Mouse (Mus musculus) liver, embryonic 12.5 days (tissue): ENCODE data around the gene Fignl1. TPM values are rescaled to one million over a fixed set of nuclear protein-coding genes. Genes with fewer than 3 reads are reported as not detected.

Experiments used
- ATAC-seq: fragments of 200-750 bp; cut with Nextera tagmentation; 2 replicates; pipeline ENCODE4 v1.8.0; 2017; ENCODE audit warnings: moderate number of reproducible peaks, mild to moderate bottlenecking, moderate library complexity
- H3K27ac ChIP-seq: fragments of 300-500 bp; sonication (generic); 2 replicates; pipeline ENCODE4 v1.5.1; 2016; ENCODE audit warnings: mild to moderate bottlenecking
- H3K27me3 ChIP-seq: fragments of 300-500 bp; sonication (generic); replicated peaks from 2 replicates; pipeline ENCODE4 v1.6.1; 2016; ENCODE audit warnings: mild to moderate bottlenecking, moderate library complexity
- H3K36me3 ChIP-seq: fragments of 300-500 bp; sonication (generic); 2 replicates; pipeline ENCODE4 v1.6.1; 2016; ENCODE audit warnings: mild to moderate bottlenecking, moderate library complexity
- H3K4me1 ChIP-seq: fragments of 300-500 bp; sonication (generic); 2 replicates; pipeline ENCODE4 v1.6.1; 2016
- H3K4me2 ChIP-seq: fragments of 300-500 bp; sonication (generic); 2 replicates; pipeline ENCODE4 v1.6.1; 2016; ENCODE audit warnings: mild to moderate bottlenecking, moderate library complexity
- H3K4me3 ChIP-seq: fragments of 300-500 bp; sonication (generic); 2 replicates; pipeline ENCODE4 v1.5.1; 2016; ENCODE audit warnings: mild to moderate bottlenecking, moderate library complexity
- H3K9ac ChIP-seq: fragments of 300-500 bp; sonication (generic); 2 replicates; pipeline ENCODE4 v1.6.1; 2016; ENCODE audit warnings: mild to moderate bottlenecking, moderate library complexity
- H3K9me3 ChIP-seq: fragments of 300-500 bp; sonication (generic); replicated peaks from 2 replicates; pipeline ENCODE4 v1.6.1; 2016; ENCODE audit warnings: mild to moderate bottlenecking, moderate library complexity
- WGBS: fragments of 180-500 bp; shearing (Covaris S2); methylation state at CpG from one replicate; pipeline ENCODE4 v1.1.7; 2016; ENCODE audit not compliant: insufficient replicate concordance; 5-methylcytosine and 5-hydroxymethylcytosine counted together
- polyA plus RNA-seq: library from polyadenylated mRNA; unstranded; fragments of >200 nt; fragmentation: Nextera tagmentation; extraction: Ambion mirVana; gene quantifications from 2 replicates; pipeline ENCODE4 v1.2.1, GENCODE M21; 2016

Gene Fignl1
- polyA plus RNA-seq, 1 experiment from 2014 or later: 126 TPM

DNA sequence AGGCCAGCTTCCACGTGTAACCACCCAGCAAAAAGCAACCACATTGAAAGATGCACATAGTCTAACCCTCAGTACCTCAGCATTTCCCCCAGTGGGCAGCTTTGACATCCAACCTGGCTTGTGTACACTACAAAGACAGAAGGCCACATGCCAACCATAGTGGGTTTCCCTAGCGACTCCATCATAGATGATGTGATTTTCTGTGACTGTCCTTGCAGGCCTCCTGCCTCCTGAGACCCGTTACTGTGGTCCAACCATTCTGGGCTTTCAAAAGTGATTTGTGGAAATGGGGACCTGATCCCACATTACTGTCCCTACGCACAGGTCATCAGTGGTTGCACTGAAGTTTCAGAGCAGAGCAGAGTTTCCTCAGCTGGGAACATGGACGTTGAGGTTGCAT is 33.9 kb downstream of the Fignl1 start:
- 79% methylated on average over 5 of the region's 5 CpGs for WGBS
- H3K4me3 ChIP-seq: no peak overlapping the region

DNA sequence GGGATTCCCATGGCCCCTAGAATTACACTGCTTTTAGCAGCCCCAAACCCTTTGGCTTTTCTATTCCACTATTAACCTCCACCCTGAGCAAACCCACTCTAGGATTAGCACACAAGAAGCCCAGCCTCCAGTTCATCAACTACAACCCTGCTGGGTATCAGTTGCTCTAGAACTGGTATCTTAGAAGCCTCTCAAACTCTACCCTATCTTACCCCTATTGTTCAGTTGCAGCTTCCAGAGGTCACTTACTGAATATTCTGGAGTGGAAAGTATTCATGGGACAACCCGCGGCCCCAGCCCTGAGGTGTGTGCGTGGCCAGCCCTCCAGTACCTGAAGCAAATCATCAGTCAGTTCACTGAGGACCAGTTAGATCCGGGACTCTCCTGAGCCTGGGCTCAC is 34.4 kb downstream of the Fignl1 start:
- H3K4me3 ChIP-seq: no peak overlapping the region
- no peak overlapping the region for H3K27ac ChIP-seq
- no peak for ATAC-seq
- no peak overlapping the region for H3K9ac ChIP-seq
- WGBS: 84% methylated on average over 4 of the region's 4 CpGs
- no peaks in the 10 kb centered on the region for H3K4me1 ChIP-seq
- no peak overlapping the region for H3K4me2 ChIP-seq
- no peaks in the 10 kb centered on the region for H3K27me3 ChIP-seq
- no peaks in the 10 kb centered on the region for H3K9me3 ChIP-seq
- peaks cover 32% of the 10 kb centered on the region for H3K36me3 ChIP-seq

More for the DNA sequence above, 33.9 kb downstream of the Fignl1 start:
- no peaks in the 10 kb centered on the region for H3K4me1 ChIP-seq
- no peak overlapping the region for H3K9ac ChIP-seq
- H3K27me3 ChIP-seq: no peaks in the 10 kb centered on the region
- H3K4me2 ChIP-seq: no peak overlapping the region
- no peak overlapping the region for H3K27ac ChIP-seq
- H3K36me3 ChIP-seq: peaks cover 27% of the 10 kb centered on the region
- no peak for ATAC-seq
- H3K9me3 ChIP-seq: no peaks in the 10 kb centered on the region

DNA sequence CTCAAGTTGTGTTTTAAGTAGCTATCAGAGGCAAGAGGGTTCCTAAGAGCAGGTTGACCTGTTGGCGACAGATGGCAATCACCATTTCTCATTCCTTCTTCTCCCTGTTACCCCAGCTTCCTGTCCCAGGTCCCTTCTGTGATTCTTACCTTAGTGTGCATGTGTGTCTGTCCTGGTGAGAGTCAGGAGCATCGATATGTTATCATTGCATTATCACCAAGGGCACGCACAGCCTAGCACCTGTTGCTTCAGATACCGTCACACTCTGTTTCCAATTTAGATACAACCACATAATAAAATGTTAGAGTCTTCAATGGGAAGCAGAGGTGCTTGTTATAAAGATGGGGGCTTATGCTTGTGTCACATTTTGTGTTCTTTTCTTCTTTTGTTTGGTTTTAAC is 36.6 kb downstream of the Fignl1 start:
- no peak for ATAC-seq
- Histone ChIP-seq H3K9me3 (no peaks in the 10 kb centered on the region), H3K4me1 (no peaks in the 10 kb centered on the region), H3K27ac (no peak overlapping the region), H3K36me3 (peaks cover 50% of the 10 kb centered on the region), H3K4me2 (no peak overlapping the region), H3K9ac (no peak overlapping the region), H3K4me3 (no peak overlapping the region), H3K27me3 (no peaks in the 10 kb centered on the region)
- 80% methylated on average over 4 of the region's 4 CpGs for WGBS

DNA sequence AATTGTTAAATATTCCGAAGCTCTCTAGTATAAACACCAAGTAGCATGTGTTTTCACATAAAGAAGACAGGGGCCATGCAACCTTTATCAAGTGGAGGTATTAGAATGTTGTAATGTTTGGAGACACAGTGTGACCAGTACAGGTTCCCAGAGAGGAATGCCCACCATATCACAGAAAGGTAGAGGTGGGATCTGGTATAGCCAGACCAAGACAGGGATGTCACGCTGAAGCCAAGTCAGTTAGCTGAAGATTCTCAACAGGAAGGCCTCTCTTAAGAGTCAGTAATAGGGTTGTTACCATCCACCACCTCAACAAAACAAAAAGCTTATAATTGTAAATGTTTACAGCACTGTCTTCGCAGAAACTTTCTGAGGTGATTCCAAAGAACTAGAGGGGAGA is 38.1 kb downstream of the Fignl1 start:
- no peak overlapping the region for H3K27ac ChIP-seq
- peaks cover 63% of the 10 kb centered on the region for H3K36me3 ChIP-seq
- no peak for ATAC-seq
- H3K9ac ChIP-seq: no peak overlapping the region
- 90% methylated on average over 3 of the region's 3 CpGs for WGBS
- H3K9me3 ChIP-seq: no peaks in the 10 kb centered on the region
- H3K4me2 ChIP-seq: no peak overlapping the region
- H3K27me3 ChIP-seq: no peaks in the 10 kb centered on the region
- H3K4me3 ChIP-seq: no peak overlapping the region
- H3K4me1 ChIP-seq: no peaks in the 10 kb centered on the region

DNA sequence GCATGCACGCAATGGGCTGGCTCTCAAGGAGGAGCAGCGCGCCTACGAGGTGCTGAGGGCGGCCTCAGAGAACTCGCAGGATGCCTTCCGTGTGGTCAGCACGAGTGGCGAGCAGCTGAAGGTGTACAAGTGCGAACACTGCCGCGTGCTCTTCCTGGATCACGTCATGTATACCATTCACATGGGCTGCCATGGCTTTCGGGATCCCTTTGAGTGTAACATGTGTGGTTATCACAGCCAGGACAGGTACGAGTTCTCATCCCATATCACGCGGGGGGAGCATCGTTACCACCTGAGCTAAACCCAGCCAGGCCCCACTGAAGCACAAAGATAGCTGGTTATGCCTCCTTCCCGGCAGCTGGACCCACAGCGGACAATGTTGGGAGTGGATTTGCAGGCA is 39.5 kb downstream of the Fignl1 start:
- H3K27me3 ChIP-seq: no peaks in the 10 kb centered on the region
- no peak overlapping the region for H3K27ac ChIP-seq
- H3K4me1 ChIP-seq: no peaks in the 10 kb centered on the region
- H3K9ac ChIP-seq: no peak overlapping the region
- no peak overlapping the region for H3K4me2 ChIP-seq
- H3K4me3 ChIP-seq: no peak overlapping the region
- H3K36me3 ChIP-seq: peaks cover 73% of the 10 kb centered on the region
- 90% methylated on average over 20 of the region's 20 CpGs for WGBS
- H3K9me3 ChIP-seq: no peaks in the 10 kb centered on the region
- ATAC-seq: no peak

DNA sequence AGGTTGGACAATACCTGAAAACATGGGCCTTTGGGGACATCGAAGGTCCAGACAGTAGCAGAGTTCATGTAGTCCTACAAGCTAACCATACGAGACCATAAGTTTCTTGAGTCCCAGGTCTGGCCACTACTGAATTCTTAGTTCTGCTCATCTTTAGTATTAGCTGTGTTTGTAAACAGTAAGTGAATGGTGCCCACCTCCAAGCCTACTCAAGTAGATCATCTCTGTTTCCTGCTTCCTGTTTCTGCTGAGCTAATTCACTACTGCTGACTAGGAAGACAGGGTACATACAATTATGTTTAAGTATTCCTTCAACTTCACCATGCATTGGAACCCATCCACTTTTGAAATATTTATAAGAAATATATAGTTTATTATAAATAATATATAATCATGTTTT is 40.7 kb downstream of the Fignl1 start:
- H3K27me3 ChIP-seq: no peaks in the 10 kb centered on the region

DNA sequence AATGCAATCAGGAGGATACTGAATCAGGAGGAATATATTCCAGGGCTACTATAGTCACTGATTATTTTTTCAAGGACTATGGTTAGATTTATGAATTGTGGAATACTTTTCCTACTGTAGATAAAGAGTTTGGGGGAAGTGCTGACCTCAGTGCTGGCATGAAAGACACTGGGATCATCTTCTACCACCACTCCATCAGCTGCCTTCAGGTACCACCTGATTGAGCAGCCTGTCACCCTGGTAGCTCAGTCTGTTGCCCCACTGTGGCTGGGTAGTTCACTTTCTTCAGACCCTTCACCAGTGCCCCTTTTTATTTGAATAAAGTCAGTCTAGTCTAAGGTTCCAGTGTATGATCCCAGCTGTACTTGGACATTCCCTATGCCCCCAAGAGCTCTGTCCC is 42.0 kb downstream of the Fignl1 start:
- no peaks in the 10 kb centered on the region for H3K9me3 ChIP-seq
- H3K9ac ChIP-seq: no peak overlapping the region
- H3K4me2 ChIP-seq: no peak overlapping the region
- no peaks in the 10 kb centered on the region for H3K27me3 ChIP-seq
- H3K4me1 ChIP-seq: no peaks in the 10 kb centered on the region
- H3K36me3 ChIP-seq: peaks cover 81% of the 10 kb centered on the region
- no peak overlapping the region for H3K27ac ChIP-seq
- H3K4me3 ChIP-seq: no peak overlapping the region
- ATAC-seq: no peak

More for the DNA sequence above, 40.7 kb downstream of the Fignl1 start:
- Histone ChIP-seq H3K9ac (no peak overlapping the region), H3K4me2 (no peak overlapping the region), H3K4me1 (no peaks in the 10 kb centered on the region), H3K36me3 (peaks cover 80% of the 10 kb centered on the region), H3K4me3 (no peak overlapping the region), H3K9me3 (no peaks in the 10 kb centered on the region), H3K27ac (no peak overlapping the region)
- 82% methylated on average over 2 of the region's 2 CpGs for WGBS
- ATAC-seq: no peak

DNA sequence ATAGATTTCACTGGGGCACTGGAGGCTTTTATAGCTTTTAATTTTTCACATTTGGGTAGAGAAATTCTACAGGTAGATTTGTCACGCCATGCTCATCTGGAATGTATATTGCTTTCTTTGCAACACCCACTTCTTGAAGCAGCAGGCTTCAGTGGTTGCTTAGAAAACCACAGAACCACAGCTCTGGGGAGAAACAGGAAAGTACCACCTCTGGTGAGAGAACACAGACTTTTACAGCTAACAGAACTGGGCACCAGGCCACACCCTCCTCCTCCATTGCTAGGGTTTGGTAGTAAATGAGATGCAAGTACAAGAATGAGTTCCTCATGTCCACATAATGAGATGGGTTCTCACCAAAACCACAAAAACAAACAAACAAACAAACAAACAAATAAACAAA is 42.7 kb downstream of the Fignl1 start:
- no peak overlapping the region for H3K4me3 ChIP-seq

DNA sequence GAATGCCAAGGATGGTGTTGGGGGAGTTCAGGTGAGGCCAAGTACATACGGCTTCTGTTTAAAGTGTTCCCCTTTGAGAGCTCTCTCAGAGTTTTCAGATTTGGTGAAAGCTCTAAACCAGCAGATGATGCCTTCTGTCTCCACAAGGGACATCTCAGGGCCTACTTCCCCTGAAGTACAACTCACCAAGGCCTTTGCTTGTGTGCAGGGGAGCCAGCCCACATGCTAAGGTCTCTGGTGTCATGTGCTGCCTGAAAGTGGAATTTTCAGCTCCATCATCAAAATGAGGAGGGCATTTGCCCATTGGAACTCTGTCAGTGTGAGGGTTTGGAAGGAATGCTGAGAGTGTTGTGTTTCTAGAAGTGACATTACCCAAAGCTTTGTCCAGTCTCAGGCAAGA is 43.3 kb downstream of the Fignl1 start:
- Histone ChIP-seq H3K27ac (no peak overlapping the region), H3K27me3 (no peaks in the 10 kb centered on the region), H3K4me2 (no peak overlapping the region), H3K36me3 (peaks cover 84% of the 10 kb centered on the region), H3K4me1 (no peaks in the 10 kb centered on the region), H3K4me3 (no peak overlapping the region), H3K9ac (no peak overlapping the region), H3K9me3 (no peaks in the 10 kb centered on the region)
- no peak for ATAC-seq
- WGBS: 92% methylated on average over 1 of the region's 1 CpGs

More for the DNA sequence above, 42.7 kb downstream of the Fignl1 start:
- 80% methylated on average over 1 of the region's 1 CpGs for WGBS
- Histone ChIP-seq H3K9me3 (no peaks in the 10 kb centered on the region), H3K4me1 (no peaks in the 10 kb centered on the region), H3K4me2 (no peak overlapping the region), H3K36me3 (peaks cover 84% of the 10 kb centered on the region), H3K27me3 (no peaks in the 10 kb centered on the region), H3K9ac (no peak overlapping the region), H3K27ac (no peak overlapping the region)
- ATAC-seq: no peak

DNA sequence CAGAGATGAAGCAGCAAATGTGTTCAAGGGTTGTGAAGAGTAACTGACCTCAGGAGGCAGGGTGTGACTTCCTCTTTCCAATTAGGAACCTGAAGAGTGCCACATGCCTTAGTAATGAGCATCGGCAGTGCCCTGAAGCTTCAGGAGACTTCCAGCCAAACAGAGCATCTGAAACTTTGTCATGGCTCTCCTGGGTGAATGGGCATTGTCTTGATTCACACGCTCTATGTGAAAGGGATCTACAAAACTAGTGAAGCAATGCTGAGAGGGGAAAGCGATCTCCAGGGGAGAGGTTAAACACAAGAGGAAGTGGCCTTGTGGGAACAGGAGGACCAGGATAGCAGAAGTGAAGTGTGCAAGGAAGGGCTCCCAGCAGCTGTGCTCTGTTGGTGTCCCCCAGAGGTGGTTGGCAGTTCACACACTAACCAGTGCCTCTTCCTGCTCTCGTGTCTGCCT is 45.5 kb downstream of the Fignl1 start:
- Histone ChIP-seq H3K4me2 (no peak overlapping the region), H3K9ac (no peak overlapping the region), H3K36me3 (peaks cover 87% of the 10 kb centered on the region), H3K27ac (no peak overlapping the region), H3K4me1 (no peaks in the 10 kb centered on the region), H3K4me3 (no peak overlapping the region), H3K27me3 (no peaks in the 10 kb centered on the region), H3K9me3 (no peaks in the 10 kb centered on the region)
- WGBS: 56% methylated on average over 4 of the region's 4 CpGs
- ATAC-seq: peak; percentile 50; the same call in 1 of the 2 replicates

DNA sequence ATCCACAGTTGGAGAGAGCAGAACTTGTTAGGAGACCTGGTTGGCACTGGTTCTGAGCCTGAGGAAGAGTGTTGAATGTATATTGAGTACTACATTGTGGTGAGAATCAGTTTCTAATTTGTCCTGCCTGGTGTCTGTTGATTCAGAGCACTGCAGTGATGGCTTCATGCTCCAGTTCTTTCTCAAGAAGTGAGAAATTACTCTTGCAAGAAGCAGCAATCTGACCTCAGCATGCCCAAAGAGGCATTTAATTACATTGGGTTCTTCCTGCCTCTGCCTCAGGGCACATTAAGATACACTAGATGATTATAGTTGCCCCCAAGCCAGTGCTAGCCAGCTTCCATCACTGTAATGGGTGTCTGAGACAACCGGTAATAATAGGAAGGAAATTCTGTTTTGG is 49.9 kb downstream of the Fignl1 start:
- no peak overlapping the region for H3K9ac ChIP-seq
- no peak overlapping the region for H3K4me3 ChIP-seq
- H3K27ac ChIP-seq: no peak overlapping the region
- no peaks in the 10 kb centered on the region for H3K4me1 ChIP-seq
- no peak for ATAC-seq
- WGBS: 94% methylated on average over 1 of the region's 1 CpGs
- peaks cover 92% of the 10 kb centered on the region for H3K36me3 ChIP-seq
- no peak overlapping the region for H3K4me2 ChIP-seq
- H3K27me3 ChIP-seq: no peaks in the 10 kb centered on the region
- no peaks in the 10 kb centered on the region for H3K9me3 ChIP-seq

DNA sequence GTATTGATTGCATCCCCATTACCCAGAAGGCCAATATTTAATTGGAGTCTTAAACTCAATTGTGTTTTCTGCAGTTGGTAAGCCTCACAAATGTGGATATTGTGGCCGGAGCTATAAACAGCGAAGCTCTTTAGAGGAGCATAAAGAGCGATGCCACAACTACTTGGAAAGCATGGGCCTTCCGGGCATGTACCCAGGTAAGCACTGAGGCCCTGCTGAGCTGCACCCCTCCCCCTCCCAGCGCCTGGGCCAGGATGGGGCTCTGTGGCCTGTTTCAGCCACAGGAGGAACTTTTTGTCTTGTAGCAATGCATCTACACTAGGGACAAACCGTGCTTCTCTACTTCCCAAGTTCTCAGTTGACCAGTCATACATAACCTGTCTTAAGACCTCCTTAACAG is 50.6 kb downstream of the Fignl1 start:
- no peak for ATAC-seq
- Histone ChIP-seq H3K4me2 (no peak overlapping the region), H3K9ac (no peak overlapping the region), H3K27me3 (no peaks in the 10 kb centered on the region), H3K9me3 (no peaks in the 10 kb centered on the region), H3K27ac (no peak overlapping the region), H3K36me3 (peaks cover 92% of the 10 kb centered on the region), H3K4me1 (no peaks in the 10 kb centered on the region), H3K4me3 (no peak overlapping the region)
- WGBS: 80% methylated on average over 6 of the region's 6 CpGs

DNA sequence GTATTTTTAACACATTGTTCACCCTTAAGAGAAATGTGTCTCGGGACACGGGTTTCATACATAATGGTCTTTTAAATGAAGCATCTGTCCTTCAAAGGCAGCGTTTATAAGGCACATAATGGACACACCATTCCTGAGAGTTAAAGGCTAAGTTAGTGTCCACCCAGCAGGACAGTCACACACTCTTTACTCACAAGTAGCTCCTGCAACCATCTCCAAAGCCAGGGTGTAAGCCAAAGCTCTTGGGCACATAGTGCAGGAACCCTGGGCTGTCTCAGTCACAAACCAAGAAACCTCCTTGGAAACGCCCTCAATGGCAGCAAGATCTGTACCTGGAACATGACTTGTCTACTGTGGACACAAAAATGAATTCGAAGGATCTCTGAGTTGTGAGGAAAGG is 55.9 kb downstream of the Fignl1 start:
- H3K27ac ChIP-seq: no peak overlapping the region
- H3K9ac ChIP-seq: no peak overlapping the region
- H3K4me3 ChIP-seq: no peak overlapping the region
- H3K9me3 ChIP-seq: no peaks in the 10 kb centered on the region
- ATAC-seq: no peak
- no peaks in the 10 kb centered on the region for H3K4me1 ChIP-seq
- no peak overlapping the region for H3K4me2 ChIP-seq
- WGBS: 80% methylated on average over 5 of the region's 5 CpGs
- H3K27me3 ChIP-seq: no peaks in the 10 kb centered on the region
- peaks cover 95% of the 10 kb centered on the region for H3K36me3 ChIP-seq
